Mouse (Mus musculus): ENCODE data around the gene Cluh.

The Cluh gene

DNA sequence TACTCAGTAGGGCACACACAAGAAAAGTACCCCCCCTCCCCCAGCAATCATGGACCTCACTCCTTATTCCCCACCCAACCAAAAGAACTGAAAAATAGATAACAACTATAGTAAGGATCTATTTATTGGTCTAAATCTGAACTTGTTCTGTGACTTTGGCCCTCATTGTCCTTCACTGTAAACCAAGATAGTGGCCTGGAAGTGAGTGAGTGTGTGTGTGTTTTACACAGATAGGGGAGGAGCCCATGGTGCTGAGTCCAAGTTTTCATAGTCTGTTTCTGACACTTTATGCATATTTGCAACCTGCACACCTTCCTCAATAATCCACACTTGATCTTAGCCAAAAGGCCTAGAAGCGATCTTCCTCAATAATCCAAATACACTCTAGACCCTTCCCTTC, 619 bp upstream of the Cluh start:
- DNase-seq (ENCODE audit: low spot score): no peak

DNA sequence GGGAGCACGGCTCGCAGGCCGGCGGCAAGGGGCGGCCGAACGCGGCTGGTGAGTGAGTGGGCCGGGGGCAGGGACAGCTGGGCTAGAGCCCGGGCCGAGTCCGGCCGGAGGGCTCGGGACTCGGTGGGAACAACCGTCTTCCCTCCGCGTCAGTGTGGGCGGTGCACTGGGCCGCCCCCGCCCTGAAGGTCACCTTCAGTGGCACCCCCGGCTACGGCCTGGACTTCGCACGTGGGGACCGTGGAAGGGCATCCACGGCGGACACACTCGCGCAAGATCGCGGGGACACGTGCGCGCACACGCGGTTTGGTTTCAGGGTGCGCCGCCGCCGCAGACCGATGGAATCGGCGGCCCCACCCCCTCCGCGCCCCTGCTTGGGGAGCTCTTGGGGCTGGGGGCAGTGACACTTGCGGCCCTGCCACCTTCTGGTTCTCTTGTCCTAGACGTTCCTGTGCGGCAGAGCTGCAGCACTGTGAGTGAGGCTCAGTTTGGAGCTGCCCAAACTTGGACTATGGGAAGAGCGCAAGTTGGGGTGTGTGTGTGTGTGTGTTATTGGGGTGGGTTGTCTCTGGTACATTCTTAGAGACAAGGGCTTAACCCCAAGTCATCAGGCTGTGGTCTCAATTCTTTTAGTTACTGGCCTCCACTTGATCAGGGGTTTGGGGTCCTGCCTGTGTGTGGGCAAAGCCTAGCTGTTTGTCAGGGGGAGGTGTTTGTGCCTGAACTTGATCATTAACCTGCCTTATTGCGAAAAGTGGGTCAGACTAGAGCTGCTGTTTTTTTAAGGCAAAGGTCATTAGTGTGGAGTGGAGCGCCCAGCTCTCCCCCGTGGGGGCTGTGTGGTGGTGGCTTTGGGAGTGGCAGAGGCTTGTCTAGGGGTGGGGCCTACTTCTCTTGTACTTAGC, 604 bp downstream of the Cluh start:
- DNase-seq (ENCODE audit: low spot score): no peak

DNA sequence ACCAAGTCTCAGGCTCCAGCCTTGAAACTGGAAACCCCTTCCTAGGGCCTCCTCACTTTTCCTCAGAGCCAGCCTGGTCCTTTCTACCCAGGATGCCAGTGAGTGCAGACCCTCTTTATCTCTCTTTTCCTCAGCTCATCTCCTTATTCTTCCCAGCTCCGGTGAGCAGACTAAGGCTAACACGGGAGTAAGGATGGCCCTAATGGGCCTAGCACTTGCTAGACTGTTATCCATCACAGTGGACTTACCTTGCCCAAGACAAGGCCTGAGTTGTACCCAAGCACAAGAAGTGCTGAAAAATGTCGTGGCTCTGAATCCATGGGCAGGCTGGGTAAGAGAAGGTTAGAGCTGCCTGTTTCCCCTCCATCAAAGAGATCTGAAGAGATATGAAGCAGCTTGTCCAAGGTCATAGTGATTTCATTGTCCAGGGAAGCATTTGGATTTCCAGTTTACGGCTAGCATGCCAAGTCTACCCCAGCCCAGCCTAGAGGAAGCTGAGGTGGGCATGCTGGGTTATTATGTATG, 1.3 kb downstream of the Cluh start:
- no peak for DNase-seq (ENCODE audit: low spot score)

DNA sequence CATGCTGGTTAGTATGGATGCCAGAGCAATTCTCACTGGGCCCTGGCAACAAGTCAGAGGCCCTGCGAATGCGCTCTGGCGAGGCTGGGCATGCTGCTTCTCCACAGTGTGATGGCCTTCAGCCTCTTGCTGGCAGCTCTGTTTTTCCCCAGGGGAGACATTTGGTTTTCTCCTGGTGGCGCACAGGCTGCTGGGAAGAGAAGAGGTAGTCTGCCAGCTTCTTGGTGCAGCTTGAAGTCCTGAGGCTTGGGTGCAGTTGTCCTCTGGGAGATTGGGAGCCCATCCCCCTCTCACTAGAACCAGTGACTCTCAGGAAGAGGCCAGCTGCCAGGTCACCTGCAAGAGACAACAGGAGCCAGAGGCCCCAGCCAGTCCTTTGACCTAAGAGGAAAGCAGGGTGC, 3.5 kb downstream of the Cluh start:
- DNase-seq (ENCODE audit: low spot score): no peak

DNA sequence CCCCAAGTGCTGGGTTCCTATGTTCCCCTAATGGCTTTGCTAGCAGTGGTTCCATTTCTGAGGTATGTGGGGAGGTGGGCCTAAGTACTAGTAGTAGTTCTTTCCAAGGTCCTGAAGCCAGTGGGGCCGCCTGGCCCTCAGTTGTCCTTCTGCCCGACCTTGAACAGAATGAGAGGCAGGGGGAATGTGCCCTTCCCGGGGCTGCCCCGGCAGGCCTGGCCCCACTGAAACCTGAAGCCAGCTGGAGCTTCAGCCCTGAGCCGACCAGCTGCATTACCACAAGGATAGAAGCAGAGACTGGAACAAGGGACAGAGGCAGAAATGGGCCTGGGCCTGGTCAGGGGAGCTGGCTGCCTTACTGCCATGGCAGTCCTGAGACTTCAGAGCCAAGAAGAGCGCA, 4.1 kb downstream of the Cluh start:
- DNase-seq (ENCODE audit: low spot score): no peak

DNA sequence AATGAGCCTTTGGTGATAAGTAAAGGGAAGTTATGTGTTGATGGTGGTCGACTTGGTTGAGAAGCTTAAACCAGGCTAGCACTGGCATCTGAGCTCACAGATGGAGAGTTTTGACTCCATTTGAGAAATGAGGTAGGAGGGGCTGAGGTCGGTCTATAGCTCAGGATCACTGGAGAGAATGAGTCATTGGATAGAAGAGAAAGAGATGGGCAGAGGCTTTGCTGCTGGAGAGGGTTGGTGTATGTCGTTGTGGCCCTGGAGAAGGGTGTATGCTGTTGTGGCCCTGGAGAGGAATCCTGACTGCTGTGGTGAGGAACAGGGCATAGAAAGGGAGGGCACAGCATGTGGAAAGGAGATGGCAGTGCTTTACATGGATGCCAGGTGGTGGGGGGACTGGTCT, 6.6 kb downstream of the Cluh start:
- no peak for DNase-seq (ENCODE audit: low spot score)

DNA sequence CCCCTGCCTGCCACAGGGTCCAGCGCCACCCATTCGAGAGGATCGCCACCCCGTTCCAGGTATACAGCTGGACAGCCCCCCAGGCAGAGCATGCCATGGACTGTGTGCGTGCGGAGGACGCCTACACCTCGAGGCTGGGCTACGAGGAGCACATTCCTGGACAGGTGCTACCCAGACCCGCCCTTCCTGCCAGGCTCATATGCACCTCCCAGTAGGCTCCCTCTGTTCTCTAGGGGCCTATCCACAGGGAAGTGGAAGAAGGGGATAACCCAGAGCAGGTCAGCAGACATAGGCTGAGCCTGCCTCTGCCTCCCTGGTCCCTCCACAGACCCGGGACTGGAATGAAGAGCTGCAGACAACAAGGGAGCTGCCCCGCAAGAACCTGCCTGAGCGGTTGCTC, 11.0 kb downstream of the Cluh start:
- DNase-seq (ENCODE audit: low spot score): no peak

DNA sequence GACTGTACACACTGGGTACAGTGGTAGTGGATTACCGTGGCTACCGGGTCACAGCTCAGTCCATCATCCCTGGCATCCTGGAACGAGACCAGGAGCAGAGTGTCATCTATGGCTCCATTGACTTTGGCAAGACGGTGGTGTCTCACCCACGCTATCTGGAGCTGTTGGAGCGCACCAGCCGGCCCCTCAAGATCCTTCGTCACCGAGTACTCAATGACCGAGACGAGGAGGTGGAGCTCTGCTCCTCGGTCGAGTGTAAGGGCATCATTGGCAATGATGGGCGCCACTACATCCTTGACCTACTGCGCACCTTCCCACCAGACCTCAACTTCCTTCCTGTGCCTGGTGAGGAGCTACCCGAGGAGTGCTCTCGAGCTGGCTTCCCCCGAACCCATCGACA, 12.3 kb downstream of the Cluh start:
- no peak for DNase-seq (ENCODE audit: low spot score)

DNA sequence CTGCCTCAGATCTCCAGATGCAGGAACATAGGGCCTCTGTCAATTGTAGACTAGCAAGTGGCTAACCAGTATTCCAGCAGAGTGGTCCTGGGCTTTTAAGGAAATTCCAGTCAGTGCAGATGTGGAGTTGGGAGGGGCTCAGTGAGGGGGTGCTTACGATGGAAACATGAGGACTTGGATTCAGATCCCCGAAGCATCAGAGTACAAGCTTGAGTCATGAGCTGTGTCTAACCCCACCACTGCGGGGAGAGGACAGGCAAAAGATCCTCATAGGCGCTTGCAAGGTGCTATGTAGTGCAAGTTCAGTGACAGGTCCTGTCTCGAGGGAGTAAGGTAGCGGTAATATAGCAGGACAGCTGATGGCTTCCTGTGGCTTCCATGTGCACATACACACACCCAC, 12.9 kb downstream of the Cluh start:
- no peak for DNase-seq (ENCODE audit: low spot score)

DNA sequence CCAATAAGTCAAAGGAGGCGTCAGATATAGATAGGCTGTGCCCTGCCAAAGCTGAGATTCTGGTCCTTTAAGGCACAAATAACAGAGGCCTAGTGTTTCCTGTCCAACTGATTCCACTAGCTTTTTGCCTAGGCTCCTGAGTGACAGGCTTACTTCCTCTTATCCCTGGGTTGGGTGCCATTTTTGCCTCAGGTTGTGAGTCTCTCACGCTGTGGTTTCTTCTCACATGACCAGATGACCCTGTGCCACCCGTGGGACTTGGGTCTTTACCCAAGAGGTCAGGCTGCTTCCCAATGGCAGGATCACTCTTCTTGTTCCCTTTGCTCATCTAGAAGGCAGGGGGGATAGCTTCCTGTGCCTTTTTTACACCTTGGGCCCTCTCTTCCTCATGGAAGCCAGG, 15.0 kb downstream of the Cluh start:
- DNase-seq (ENCODE audit: low spot score): no peak

DNA sequence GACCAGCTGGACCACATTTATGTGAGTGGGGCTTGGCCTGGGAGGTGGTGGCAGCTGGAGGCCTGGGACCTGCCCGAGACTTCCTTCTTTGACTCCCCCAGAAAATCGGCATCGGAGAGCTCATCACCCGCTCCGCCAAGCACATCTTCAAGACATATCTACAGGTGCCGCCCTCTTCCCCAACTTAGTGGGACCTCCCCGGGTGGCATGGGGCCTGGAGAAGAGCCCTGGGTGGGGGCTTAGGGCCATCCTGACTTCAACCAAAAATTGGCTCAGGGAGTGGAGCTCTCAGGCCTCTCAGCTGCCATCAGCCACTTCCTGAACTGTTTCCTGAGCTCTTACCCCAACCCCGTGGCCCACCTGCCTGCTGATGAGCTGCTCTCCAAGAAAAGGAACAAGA, 15.6 kb downstream of the Cluh start:
- DNase-seq (ENCODE audit: low spot score): no peak

DNA sequence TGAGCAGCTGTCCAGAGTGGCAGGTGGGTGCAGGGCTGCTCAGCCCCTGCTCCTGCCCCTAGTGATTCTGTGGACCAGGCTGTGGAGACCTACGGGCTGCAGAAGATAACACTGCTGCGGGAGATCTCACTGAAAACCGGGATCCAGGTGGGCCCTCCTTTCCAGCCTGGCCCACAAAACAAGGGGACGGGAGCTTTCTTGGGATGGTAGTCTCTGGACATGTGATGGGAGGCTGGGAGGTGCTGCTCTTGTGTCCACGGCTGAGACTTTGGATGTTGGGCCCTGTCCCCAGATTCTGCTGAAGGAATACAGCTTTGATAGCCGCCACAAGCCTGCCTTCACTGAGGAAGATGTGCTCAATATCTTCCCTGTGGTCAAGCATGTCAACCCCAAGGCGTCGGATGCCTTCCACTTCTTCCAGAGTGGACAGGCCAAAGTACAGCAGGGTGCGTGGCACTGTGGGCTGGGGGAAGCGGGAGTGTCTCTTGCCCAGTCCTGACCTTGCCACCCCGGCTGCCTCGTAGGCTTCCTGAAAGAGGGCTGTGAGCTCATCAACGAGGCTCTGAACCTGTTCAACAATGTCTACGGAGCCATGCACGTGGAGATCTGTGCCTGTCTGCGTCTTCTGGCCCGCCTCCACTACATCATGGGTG, 16.5 kb downstream of the Cluh start:
- DNase-seq (ENCODE audit: low spot score): no peak

DNA sequence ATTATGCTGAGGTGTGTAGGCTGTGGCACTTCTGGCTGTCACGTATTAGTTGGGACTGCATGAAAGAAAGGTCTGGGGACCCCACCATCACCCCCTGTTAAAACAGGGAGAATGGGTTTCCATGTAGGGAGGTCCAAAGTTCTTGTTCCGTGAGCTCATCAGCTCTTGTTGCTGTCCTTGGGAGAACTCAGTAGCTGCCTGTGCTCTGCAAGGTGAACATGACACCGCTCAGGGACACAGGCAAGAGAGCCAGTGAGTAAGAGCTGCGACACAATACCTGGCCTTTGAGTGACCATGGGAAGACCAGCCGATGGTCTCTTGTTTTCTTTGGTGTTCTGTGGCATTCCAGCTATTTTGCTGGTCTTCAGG, 17.0 kb downstream of the Cluh start:
- DNase-seq (ENCODE audit: low spot score): no peak

DNA sequence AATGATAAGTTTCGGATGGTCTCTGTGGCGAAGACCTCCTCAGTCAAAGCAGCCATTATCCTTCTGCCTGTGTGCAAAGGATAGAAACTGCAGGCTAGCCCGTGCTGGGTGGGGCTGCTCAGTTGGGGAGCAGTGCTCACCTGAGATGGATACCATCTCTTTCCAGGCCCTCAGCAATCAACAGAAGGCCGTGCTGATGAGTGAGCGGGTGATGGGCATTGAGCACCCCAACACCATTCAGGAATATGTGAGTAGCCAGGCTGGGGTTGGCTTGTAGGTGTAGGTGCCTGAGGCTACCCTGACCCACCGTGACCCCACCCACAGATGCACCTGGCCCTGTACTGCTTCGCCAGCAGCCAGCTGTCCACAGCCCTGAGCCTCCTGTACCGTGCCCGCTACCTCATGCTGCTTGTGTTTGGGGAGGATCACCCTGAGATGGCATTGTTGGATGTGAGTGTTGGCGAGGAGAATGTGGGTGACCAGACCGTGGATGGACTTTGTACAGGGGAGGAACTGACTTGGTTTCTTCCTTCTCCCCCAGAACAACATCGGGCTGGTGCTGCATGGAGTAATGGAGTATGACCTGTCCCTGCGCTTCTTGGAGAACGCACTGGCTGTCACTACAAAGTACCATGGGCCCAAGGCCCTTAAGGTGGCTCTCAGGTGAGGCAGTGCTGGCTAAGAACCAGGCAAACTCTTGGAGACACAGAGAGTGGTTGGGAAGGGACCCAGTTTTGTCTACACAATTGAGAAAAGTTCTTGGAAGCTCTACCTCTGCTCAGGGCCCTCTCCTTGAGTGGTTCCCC, 17.7 kb downstream of the Cluh start:
- DNase-seq (ENCODE audit: low spot score): no peak

DNA sequence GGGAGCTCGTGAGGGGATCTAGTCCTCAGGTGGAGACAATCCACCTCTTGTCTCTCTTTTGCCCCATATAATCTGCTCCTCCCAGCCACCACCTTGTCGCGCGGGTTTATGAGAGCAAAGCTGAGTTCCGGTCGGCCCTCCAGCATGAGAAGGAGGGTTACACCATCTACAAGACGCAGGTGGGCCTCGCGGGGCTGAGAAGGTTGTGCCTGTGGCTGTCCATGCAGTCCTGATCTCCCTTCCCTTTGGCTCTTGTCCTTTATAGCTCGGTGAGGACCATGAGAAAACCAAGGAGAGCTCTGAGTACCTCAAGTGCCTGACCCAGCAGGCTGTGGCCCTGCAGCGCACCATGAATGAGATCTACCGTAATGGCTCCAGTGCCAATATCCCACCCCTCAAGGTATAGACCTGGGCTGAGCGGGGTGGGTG, 18.3 kb downstream of the Cluh start:
- DNase-seq (ENCODE audit: low spot score): no peak

DNA sequence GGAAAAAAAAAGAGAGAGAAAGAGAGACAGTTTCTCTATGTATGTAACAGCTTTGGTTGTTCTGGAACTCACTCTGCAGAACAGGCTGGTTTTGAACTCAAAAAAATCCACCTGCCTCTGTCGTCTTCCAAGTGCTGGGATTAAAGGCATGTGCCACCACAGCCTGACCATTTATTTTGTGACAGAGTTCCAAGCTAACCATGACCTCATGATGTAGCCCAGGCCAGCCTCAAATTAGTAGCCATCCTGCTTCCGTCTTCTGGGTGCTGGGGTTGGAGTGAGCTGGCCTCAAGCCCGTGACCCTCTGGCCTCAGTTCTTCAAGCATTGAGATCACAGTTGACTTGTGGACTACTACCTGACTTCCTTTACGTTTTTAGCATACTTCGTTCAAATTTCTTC, 19.2 kb downstream of the Cluh start:
- no peak for DNase-seq (ENCODE audit: low spot score)

DNA sequence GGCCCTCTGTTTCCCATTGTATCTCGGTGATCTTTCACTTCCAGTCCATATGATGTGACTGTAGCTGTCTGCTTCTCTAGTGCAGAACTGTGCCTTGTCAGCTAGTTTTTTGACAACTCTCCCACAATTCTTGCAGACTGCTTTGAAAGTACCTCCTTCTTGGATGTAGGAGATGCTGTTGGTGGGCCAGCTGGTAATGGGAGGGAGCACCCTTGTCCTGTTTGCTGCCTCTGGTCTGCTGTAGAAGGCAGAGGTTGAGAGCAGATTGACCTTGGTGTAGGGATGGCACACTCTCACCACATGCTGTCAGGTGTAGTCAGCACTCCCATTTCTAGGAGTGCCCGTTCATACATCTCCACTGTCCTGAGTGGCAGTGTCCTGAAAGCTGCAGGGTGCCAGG, 19.7 kb downstream of the Cluh start:
- DNase-seq (ENCODE audit: low spot score): no peak

DNA sequence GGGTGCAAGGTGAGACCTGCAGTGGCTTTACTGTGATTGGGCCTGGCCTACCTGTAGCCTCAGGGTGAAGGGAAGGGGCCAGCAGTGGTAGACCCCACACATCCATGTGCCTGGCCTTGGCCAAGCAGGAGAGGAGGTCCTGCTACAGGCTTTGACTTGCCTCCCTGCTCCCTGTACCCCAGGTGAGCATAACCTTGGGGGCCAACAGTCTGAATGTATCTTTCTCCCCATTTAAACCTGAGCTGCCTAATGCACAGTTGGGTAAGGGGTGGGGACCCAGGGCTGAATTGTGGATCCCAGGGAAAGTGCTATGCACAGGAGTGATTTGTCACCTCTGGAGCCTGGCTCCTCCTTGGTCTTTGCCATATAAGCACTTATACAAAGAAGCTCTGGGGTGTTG, 20.9 kb downstream of the Cluh start:
- no peak for DNase-seq (ENCODE audit: low spot score)

DNA sequence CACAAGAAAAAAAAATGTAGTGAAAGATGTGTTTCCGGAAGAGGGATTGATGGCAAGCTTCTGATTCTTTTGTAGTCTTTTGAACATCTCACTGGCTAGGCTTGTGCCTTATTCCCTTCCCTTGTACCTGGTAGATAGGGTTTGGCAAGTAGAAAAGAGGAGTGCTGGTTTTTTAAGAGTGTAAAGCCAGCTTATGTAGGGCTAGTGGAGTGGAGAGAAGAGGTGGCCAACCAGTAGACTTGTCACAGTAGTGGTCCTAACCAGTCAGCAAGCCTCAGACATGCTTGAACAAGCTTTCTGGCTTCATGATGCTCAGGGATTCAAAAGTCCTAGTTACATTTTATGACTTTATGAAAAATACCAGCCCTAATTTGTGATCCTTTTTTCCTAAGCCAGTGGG, 21.7 kb downstream of the Cluh start:
- DNase-seq (ENCODE audit: low spot score): no peak

DNA sequence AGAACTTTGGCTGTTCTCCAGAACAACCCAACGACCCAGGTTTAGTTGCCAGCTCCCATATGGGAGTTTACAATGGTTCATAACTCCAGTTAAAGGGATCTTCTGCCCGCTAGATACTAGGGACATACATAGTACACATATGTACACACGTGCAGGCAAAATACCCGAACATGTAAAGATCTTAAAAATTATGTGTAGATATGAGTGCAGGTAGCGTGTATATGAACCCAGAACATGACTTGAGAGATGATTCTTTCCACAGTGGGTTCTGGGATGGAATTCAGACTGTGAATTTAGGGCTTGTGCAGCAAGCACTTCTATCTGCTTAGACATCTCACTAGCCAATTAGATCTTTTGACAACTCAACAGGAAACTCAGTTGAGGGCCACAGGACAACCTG, 22.5 kb downstream of the Cluh start:
- DNase-seq (ENCODE audit: low spot score): no peak

DNA sequence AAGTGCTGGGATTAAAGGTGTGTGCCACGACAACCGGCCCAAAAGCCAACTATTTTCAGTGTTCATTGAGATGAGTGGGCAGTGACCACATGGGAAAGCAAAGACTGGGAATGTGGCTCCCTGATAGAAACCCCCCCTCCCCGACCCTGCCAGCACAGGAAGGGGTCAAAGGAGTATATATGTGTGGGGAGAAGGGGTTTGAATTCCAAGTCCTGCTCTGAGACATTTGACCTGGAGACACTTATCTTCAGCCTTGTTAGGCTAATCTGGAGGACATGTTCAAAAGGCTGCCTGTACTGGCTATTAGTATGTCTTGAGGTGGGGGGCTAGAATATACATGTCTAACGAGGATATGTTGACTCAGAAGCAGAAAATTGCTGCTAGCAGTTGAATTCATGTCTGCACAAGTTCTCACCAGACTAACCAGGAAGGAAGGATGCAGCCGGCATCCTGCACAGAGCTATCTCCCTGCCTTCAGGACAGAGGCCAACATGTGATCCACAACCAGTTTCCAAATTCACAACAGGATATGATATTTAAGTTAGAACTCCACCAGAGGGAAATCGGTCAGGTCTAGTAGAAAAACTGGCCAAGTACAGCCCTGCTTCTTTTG, 23.7 kb downstream of the Cluh start:
- DNase-seq (ENCODE audit: low spot score): no peak

DNA sequence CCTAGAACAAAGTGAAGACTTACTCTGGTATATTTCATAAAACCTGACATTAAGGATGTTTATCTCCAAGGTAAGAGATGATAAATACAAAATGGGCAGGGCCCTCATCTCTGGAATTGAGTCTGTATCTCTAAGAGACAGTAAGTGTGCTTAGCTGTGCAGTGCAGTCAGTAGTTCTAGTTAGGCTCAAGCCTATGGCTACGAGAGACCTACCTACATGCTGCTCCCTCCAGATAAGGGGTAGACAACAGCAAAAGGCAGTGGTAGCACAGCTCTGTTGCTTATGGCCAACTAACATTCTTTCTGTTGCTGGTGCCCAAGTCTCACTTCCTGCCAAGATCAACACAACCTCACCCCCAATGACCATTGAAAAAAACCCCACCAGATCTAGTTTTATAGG, 24.3 kb downstream of the Cluh start:
- no peak for DNase-seq (ENCODE audit: low spot score)
